Mouse (Mus musculus) thymus, postnatal 14 days (tissue): Measurements from ENCODE around the gene Ccnyl1.

ENCODE experiments used
- DNase-seq: peaks from one replicate; pipeline ENCODE4 v3.0.0; 2021

The Ccnyl1 gene

DNA sequence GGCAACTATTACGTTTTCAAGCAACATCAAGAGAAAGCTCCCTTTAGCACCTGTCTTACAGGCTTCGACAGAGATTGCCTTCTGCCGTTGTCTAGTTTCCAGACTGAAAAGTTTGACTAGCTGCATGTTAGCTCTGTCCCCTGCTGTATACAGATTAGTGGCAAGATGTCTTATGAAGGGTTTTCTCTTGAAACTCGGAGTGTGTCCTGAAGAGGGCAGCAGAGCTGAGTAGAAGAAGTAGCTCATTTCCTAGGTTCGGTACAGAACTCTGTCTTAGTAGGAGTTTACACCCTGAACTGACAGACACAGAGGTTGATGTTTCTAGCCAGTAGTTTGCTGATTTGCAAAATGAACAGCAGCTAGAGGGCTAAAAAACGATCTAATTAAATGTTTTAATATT is 15.0 kb downstream of the Ccnyl1 start:
- peak; percentile 73 for DNase-seq

DNA sequence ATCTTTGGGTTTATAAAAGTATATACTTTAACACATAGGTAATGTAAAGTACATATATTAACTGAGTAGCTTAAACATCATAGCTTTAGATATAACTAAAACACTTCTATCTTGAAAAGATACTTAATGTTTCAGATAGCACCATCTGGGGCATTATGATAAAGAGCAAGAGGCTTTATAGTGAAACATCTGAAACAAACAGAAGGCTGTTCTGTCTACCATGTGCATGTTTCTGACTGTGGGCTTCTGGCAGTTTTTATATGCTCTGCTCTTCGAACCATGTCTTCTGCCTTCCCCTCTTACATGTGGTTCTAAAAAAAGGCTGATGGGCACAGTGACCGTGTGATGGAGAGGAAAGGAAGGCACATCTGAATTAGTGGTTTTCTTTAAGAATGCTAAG is 16.4 kb downstream of the Ccnyl1 start:
- no peak for DNase-seq

DNA sequence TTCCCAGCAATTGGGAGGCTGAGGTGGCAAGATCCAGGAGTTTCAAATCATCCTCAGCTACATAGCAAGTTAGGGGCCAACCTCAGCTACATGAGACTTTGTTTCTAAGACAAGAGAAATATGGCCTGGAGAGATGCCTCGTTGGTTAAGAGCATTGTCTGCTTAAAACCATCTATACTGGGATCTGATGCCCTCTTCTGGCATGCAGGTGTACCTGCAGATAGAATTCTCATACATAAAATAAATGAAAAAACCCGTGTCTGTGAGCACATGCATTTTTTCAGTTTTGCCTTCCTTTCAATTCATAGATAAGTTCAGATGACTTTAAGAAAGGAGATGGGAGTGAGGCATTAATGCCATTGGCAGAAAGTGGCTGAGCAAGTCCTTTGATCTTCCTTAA is 19.6 kb downstream of the Ccnyl1 start:
- DNase-seq = peak; percentile 41

DNA sequence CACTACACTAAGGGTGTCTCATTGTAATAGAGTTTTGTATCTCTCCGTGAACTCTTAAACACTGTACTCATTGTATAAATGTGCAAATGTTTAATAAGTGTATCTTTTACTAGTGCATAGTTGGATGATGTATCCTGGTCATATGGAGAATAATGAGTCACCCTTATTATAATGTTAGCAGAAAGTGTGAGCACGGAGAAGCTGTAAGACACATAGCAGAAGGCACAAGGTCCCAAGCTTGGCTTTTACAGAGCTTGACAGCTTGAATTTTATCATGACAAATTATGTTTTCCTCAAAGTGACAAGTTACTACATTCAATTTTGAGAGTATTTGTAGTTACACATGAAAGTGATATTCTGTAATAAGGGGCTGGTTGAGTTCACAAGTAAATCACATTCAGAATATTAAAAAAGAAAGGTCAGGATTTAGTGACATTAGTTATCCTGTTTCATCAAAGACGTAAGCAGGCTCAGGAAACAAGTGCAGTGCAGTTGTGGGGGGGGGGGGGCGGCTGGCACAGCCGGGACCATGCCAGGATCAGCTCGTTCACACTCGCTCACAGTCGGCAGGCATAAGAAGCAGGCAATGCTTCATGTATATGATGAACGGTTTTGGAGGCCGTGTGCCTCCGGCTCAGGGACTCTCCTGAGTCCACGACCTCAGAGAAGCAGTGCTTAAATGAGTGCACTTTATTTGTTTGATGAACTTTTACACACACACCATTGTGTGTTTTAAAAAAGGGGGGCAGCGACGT is 21.9 kb downstream of the Ccnyl1 start:
- no peak for DNase-seq

DNA sequence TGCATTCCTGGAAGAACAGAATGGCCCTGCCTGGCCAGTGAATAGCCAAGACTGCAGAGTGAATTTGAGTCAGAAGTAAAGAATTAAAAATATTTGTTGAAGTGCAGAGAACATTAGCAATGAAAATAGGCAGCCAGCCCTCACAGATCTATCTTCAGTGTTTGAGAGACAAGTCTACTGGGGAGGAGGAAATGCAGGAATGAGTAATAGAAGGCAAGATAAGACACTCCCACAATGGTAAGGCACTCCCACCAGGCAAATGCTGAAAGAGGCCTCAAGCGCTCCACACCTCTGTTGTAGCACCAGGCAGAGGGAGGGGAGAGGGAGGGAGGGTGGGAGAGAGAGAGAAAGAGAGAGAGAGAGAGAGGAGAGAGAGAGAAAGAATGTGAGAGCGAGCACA is 25.2 kb downstream of the Ccnyl1 start:
- DNase-seq = no peak

DNA sequence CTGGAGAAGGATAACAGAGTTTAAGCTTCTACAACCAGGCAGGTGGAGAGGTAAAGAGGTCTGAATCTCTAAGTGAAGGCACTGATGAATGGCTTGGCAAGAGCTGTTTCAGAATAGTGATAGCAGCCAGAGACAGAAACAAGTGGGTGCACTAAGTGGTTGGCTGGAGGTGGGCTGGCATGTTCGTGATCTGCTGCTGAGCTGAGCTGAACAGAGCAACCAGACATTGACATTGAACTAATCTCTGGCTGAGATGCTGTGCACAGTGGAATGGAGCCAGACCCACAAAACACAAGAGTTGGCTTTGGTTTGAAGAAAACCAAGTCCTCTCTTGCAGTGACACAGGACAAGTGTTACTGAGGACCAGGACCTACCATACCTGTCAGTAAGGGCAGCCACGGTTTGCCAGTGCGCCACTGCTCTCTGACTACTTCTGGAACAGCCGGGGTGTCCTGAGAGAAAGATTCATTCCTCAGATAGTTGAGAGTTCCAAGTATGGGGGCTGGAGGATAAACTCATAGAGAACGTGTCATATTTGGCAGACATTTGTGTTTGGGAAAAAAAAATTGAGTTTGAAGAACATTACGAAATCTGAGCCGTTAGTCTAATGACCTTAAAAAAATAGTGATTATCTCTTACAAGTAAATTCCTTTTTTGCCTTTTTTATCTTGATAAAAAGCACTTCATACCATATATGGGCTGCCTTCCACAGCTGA is 26.5 kb downstream of the Ccnyl1 start:
- DNase-seq = no peak

DNA sequence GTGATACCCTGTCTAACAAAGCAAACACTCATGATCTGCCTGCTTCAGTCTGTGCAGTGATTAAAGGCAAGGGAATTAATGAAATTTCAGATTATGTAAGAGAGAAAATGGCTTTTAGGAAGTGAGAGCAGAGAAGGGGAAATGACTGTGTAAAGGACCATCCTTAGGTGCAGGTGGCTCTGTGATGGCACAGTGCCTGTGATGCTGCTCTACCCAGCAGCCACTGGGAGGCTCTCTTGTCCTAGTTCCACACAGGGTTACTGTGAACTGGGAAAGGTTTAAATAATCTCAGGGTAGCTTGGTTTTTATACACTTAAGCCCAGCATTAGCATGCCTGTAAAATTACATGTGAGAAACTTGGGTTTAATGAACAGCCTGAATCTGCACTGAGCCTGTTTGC is 27.2 kb downstream of the Ccnyl1 start:
- peak; percentile 60 for DNase-seq

DNA sequence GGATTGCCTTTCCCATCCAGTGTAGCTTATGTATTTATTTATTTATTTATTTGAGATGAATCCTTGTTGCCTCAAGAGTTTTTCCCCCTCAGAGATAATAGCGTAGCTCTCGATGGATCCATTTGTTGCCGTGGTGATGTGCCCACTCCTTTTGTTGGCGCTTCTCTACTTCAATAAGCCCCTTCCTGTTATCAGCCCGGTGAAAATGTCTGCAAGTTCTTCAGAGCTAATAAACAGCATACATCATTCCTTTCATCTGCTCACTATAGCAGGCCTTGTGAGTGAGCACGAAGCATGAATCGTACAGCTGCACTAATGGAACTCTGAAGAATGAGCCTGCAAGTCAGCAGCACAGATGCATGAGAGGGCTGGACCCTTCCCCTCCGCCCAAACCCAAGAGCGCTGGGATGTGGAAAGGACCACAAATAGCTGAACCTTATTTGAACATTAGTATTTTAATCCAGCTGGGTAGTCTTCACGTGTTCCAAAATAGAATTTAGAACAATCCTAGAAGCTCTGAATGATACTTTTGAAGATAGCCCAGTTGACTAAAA is 30.9 kb downstream of the Ccnyl1 start:
- DNase-seq = no peak

DNA sequence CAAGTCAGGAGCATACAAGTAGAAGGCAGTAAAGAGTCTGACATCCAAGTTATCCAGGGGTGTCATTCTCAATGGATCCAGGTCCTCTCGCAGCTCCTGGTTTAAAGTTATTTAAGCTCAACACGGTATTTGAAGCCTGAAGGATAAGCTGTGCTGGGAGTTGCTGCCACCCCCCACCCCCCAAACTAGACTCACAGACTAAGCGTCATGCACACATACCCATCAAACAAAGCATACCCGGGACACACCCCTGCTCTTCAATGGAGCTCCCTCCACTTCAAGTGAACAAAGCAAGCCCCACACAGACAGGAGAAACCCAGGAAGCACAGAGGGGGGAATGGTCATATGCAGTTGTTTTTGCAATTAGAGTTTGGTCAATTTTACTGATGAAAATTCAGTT is 39.8 kb downstream of the Ccnyl1 start:
- DNase-seq = no peak

DNA sequence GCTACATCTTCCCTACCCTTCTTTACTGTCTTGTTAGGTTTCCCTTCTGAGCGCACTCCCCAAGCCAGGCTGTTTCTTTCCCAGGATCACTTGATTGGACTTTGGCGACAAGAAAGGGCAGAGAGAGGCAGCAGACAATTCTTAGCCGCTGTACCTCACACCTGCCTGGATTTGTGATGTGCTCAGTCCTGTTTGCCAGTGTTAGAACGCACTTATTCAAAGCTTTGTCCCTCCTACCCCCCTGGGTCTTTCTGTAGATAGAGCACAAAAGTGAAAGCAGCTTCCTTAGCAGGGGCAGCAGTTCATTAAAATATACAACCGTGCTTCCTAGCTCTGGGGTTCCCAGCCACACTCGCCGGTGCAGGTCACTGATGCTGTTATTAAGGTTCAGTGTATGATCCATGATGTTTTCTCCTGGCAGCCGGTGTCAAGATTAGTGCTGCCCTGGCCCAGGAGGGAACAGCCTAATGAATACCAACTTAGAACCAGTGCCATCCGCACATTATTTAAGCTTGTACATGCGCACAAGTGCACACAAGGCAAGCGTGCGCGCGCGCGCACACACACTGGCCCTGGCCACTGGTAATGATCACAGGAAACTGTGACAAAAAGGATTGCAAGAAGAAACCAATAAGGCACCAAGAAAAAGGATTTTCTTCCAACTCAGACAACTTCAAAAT is 41.2 kb downstream of the Ccnyl1 start:
- no peak for DNase-seq

DNA sequence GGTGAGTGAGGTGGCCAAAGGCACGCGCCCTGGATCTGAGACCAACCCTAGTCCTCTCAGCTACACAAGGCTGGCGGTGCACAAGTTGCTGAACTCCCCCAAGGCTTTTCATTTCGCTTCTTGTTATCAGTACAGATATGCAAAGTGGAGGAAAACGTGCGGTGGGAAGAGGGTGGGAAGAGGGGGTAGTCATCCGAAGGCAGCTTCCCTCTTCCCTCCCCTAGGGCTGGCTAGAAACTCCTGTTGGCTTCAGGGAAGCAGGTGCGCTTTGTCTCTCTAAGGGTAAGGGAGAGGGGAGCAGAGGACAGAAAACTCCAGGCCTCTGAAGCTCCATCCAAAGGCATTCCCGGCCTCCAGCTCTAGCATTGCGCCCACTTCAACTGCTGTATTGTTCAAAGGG is 41.9 kb downstream of the Ccnyl1 start:
- DNase-seq = no peak

DNA sequence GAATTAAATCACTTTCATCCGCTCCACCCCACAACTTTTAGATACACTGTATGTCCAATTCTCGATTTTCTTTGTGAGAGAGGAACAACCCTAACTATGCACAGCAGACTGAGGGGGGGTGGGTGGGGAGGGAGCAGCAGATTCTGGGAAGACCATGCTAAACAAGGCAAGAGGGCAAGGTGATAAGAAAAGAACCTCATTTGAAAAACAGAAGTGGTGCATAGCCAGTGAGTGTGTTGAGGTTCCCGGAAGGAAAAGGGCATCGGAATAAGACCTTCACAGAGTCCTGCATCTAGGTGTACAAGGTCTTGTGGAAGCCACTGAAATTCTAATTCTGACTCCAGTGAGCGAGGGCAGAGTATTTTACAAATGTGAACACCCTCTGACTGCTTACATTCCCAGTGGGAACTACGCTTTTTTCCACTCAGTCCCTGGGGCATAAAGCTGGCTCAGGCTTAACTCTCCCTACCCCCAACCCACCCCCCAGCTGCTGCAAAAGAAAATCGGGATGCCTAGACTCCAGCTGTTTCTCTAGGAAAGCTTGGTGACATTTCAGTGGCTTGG is 42.5 kb downstream of the Ccnyl1 start:
- DNase-seq = no peak

DNA sequence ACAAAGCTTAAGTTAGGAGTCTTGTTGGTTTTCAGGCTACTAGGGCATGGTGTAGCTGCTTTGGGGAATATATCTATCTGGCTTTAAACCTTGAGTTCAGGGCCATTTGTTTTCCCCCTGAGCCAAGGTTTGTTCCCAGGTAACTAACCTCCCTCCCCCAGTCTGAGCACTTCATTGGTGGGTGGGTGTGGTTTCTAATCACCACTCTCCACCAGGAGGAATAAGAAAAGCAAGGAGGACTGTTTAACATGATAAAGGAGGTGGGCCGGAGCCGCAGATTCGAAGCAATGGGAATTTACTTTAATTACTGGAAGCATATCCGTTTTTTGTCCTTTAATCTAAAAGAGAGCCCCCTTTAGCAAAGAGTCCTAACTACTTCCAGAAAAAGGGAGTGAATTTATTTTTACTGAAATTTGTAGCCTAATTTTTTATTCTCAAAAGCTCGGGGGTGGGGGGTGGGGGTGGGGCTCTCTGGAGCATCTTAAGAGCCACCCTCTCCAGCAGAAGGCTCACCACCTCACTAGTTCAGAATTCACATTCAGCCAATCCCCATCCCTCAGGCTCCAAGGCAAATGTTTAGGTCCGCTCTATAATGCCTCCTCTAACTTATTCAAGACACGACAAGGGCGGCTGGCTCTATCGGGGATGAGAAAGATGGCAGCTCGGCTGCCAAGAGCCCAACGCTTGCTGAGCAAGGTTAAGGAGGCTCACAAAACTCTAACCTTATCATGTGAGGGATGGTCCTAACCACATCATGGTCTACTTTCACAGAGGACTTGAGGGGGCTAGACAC is 43.4 kb downstream of the Ccnyl1 start:
- no peak for DNase-seq

DNA sequence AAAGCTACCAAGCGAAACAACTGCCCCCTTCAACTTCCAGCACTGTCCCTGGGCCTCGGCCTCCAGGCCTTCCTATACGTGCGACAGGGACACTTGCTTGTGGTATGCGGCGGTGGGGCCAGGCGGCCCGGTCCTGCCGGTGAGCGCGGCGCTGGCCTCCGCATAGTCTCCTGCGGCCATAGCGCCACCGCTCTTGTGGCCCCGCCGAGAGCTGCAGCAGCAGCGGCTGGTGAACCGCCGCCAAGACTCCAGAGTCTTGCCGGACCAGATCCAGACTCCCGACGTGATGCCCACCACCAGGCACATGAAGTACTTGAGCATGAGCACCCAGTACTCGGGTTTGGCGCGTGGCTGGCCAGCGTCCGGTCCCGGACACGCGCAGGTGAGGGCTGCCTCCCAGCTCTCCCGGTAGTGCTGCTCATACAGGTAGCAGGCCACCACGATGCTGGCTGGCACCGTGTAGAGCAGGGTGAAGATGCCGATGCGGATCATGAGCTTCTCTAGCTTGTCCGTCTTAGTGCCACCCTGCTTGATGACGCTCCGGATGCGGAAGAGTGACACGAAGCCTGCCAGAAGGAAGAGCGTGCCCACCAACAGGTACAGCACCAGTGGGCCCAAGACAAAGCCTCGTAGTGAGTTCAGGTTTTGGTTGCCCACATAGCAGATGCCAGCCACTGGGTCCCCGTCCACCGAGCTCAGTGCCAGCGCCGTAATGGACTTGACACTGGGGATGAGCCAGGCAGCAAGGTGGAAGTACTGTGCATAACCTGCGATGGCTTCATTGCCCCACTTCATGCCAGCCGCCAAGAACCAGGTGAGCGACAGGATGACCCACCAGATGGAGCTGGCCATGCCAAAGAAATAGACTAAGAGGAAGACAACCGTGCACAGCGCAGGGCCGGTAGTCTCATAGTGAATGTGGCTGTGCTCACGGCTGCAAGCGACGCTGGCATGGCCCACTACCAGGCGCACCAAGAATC is 44.8 kb downstream of the Ccnyl1 start:
- DNase-seq = peak; percentile 14

DNA sequence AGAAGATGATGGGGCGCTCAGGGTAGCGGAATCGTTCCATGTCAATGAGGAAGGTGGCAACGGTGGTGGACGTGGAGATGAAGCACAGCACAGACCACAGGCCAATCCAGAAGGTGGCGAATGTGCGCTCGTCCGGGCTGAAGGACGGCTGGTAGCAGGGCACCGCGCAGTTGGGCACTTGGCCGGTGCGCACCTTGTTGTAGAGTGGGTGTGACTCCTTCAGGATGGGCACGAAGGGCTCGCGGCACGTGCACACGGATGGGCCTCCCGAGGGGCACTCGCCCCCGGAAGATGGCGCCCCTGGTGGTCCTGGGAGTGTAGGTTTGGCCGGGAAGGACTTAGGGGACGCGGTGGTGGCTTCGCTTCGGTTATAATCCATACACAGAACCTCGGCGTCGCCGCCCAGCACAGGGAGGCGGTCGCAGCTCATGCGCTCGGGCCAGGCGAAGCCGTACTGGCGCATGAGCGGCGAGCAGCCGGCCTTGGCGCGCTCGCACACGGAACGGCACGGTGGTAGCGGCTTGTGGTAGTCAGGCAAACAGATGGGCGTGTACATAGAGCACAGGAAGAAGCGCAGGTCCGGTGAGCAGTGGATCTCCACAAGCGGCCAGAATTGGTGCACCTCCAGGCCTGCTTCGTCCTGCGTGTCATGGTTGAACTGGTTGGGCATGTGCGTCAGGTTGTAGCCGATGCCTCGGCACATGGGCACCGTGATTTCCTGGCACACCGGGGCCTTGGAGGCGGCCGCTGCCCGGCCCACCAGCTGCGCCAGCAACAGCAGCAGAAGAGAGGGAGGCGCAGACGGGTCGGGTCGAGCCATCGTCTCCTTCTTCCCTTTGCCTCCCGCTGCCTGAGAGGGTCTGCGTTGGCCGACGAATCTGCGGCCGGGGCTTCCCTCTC is 45.8 kb downstream of the Ccnyl1 start:
- DNase-seq = peak; percentile 61

DNA sequence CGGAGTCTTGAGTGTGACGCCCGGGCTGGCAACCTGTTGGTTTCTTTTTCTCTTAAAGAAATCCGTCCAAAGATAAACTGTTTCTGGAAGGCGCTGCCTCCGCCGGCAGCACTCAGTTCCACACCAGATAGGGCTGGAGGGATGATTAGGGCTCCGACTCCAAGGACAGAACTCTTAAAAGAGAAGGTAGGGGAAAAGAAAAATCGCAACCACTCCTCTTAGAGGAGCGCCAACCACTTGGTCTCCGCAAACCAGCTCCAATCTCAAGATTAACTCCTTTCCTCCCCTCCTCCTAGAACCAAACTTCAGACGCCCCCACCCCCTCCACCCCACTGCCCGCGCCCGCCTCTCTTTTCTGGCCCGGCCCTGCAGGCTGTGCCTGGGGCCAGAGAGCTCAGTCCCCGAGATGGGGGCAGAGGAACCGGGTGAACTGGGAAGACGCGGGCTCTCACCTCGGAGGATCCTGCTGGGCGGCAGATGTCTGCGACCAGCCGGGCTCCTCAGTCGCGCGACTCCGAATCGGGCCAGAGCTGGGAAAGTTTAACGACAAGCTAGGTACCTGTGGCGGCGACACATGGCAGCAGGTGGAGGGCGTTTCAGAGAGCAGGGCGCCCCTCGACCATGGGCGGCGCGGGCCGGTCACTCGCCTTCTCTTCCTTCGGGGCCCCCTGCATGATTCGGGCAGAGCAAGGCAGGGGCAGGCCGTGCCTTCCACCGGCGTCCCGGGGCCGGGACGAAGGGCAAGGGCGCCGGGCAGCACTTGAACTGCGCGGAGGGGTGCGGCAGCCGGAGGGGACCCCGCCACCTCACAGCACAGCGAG is 46.6 kb downstream of the Ccnyl1 start:
- DNase-seq = no peak

DNA sequence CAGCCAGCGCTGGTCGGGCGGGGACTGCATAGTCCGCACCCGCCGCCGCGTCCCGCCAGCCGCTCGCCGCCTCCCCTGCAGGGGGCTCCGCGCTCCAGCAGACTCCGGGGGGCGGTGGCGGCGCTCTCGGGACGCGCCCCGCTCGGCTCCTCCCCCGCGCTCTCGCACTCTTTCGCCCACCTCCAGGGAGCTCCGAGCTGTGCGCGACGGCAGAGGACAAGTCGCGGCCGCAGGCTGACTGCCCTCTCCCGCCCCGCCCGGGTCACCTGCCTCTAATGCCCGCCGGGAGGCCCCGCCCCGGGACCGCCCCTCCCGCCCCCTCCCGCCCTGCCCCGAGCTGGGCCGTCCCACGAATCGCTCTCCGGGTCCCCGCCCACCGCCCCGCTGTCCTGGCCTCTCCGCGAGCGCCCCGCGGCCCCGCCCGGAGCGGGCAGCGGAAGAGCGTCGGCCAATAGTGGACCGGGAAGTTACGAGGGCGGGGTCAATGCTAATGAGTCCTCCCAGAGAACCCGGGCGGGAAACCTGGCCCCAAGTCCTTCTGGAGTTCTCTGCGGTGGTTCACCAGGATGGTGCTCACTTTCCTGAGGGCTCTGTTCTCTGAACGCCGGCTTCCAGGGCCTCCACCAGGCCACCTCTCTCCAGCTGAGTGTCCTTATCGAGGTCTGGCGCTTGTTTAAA is 47.4 kb downstream of the Ccnyl1 start, which contains the start of gene Fzd5:
Gene Fzd5 (minus strand): TSS at position 250 of the 678 bp plus-strand sequence.
- DNase-seq = peak; percentile 89

DNA sequence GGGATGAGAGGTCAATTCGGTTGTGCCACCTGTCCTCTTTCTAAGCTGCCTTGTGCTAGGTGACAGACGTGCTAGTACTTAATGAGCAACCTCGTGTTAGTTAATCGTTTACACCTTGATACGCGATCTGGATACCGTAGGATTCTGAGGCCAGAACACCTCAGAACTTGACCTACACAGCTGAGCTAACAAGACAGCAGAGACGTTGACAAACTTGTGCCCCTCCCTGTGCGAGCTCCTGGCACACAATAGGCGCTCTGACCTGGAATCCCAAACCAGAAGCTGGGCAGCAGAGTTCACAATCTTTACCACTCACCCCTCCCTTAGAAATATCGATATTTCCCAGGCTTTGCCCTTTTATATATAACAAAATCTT is 47.9 kb downstream of the Ccnyl1 start:
- DNase-seq = no peak

DNA sequence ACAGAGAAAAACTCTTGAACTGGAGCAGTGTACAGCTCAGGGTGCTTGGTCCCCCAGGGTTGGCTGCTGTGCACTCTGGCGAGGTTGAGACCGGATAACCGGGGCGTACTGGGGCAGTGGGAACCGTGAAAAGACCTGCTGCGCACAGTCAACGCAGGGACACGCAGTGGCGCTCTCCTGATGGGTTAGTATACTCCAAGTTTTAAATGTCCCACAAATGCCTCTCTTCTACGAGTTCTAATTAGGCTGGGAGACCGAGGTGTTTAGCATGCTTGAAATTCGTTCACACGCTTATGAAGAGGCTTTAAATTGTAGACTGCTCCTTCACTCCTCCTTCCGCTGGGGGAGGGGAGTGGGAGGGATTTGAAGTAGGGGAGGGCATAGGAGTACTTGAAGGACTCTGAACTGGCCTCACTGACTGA is 48.4 kb downstream of the Ccnyl1 start:
- DNase-seq = peak; percentile 53
